Mouse (Mus musculus): ENCODE results near the gene Ndufa8. TPM values are rescaled to one million over a fixed set of nuclear protein-coding genes. Genes with fewer than 3 reads are reported as not detected.

Gene Ndufa8
- polyA plus RNA-seq, 1 experiment from 2014 or later: 128 TPM

DNA sequence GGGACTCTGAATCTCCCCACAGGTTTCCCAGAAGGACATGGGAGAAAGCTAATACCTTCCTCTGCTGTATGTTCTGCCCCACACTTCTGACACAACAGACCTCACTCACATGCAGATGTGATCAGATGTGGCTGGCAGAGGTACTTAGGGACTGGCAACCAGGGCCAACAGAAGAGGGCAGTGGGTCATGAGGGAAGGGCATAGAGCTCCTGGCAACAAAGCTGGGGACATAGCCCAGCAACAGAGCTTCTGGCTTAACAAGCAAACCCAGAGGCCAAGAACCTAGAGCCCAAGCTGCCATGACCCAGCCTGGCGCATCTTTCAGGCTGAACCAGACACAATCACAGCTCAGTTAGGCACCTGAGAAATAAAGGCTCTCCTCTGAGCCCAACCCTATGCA is 35.8 kb upstream of the Ndufa8 start:
- no peak for ATAC-seq (ENCODE audit: low read depth)
- H3K4me3 ChIP-seq (ENCODE audit: low read depth, low read length): no peak overlapping the region
- no peak overlapping the region for H3K27ac ChIP-seq (ENCODE audit: low read length)
- H3K9me3 ChIP-seq (replicated peaks; ENCODE audit: control insufficient read depth, low read length): no peaks in the 10 kb centered on the region
- no peak overlapping the region for H3K9ac ChIP-seq (ENCODE audit: low read depth, low read length)
- 62% methylated on average over 1 of the region's 1 CpGs for WGBS (ENCODE audit: insufficient replicate concordance)
- H3K4me1 ChIP-seq (ENCODE audit: control insufficient read depth, low read depth, low read length): no peaks in the 10 kb centered on the region; the same call in 1 of the 2 replicates
- peaks cover 14% of the 10 kb centered on the region for H3K27me3 ChIP-seq (ENCODE audit: control insufficient read depth, insufficient read depth, low read depth, low read length)
- no peaks in the 10 kb centered on the region for H3K36me3 ChIP-seq (ENCODE audit: control insufficient read depth, insufficient read depth)
- H3K4me2 ChIP-seq (ENCODE audit: low read depth, low read length): no peak overlapping the region

DNA sequence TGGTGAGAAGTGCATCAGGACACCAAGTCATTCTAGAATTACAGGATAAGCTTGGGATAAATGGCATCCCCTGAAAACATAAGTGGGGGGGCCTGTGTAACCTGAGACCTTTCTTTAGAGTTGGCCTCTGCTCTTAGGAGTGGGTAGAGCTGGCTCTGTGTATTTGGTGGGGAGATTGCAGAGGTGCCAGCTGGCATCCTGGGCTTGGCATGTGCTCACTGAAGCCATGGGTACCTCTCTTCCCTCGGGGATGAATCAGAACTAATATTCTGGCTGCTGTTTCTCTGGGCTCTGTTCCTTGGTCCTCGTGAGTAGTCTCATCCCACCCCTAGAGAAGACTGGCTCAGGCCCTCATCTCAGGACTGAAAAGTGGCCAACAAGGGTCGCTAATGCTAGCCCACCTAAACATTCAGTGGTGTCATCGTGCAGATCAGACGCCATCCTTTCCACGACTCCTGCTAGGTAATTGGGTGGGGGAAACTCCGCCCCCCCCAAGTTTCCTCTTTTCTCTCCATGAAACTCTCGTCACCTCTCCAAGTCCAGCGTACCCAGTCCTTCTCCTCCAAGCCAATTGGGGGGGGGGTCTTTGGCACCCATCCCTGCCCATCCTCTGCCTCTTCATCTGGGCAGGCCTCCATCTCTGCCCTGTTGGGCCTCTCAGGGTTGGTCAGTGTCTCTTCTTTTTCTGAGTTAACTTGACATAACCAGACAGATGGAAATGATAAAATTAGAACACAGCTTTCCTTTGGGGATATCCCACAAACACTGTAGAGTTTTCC is 33.8 kb upstream of the Ndufa8 start:
- Histone ChIP-seq H3K4me1 (ENCODE audit: control insufficient read depth, low read depth, low read length) (no peaks in the 10 kb centered on the region; the same call in 1 of the 2 replicates), H3K4me3 (ENCODE audit: low read depth, low read length) (no peak overlapping the region), H3K4me2 (ENCODE audit: low read depth, low read length) (no peak overlapping the region), H3K9me3 (replicated peaks; ENCODE audit: control insufficient read depth, low read length) (no peaks in the 10 kb centered on the region), H3K36me3 (ENCODE audit: control insufficient read depth, insufficient read depth) (no peaks in the 10 kb centered on the region), H3K9ac (ENCODE audit: low read depth, low read length) (no peak overlapping the region), H3K27ac (ENCODE audit: low read length) (no peak overlapping the region; the same call in 1 of the 2 replicates), H3K27me3 (ENCODE audit: control insufficient read depth, insufficient read depth, low read depth, low read length) (peaks cover 11% of the 10 kb centered on the region)
- 54% methylated on average over 9 of the region's 9 CpGs for WGBS (ENCODE audit: insufficient replicate concordance)
- ATAC-seq (ENCODE audit: low read depth): no peak

DNA sequence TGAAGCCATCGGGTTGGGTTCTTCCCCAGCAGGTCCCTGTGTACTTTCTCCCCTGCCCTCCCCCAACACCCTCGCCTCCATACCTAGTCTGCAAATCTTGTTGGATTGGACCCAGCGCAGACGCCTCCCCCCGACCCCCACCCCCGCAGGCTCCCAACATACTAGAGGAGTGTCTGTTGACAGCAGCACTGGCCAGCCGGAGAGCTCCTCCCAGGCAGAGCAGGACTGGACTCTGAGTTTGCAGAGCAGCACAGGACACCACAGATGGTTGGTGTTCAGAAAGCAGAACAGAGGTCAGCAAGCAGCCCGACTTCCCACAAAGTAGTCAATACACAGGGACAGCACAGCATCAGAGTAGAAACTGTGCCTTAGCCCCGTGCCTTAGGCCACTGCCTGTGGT is 32.2 kb upstream of the Ndufa8 start:
- H3K27me3 ChIP-seq (ENCODE audit: control insufficient read depth, insufficient read depth, low read depth, low read length): peaks cover 3% of the 10 kb centered on the region; the same call in 1 of the 2 replicates
- ATAC-seq (ENCODE audit: low read depth): peak; percentile 95
- H3K27ac ChIP-seq (ENCODE audit: low read length): peak overlapping the region; percentile 55
- 19% methylated on average over 9 of the region's 9 CpGs for WGBS (ENCODE audit: insufficient replicate concordance)
- H3K4me2 ChIP-seq (ENCODE audit: low read depth, low read length): 0 out of 2 replicates have a peak overlapping the region, but pooled peaks have one; percentile 8
- H3K9me3 ChIP-seq (replicated peaks; ENCODE audit: control insufficient read depth, low read length): no peaks in the 10 kb centered on the region
- H3K4me3 ChIP-seq (ENCODE audit: low read depth, low read length): no peak overlapping the region
- no peaks in the 10 kb centered on the region for H3K36me3 ChIP-seq (ENCODE audit: control insufficient read depth, insufficient read depth)
- no peaks in the 10 kb centered on the region; the same call in 1 of the 2 replicates for H3K4me1 ChIP-seq (ENCODE audit: control insufficient read depth, low read depth, low read length)
- no peak overlapping the region for H3K9ac ChIP-seq (ENCODE audit: low read depth, low read length)

DNA sequence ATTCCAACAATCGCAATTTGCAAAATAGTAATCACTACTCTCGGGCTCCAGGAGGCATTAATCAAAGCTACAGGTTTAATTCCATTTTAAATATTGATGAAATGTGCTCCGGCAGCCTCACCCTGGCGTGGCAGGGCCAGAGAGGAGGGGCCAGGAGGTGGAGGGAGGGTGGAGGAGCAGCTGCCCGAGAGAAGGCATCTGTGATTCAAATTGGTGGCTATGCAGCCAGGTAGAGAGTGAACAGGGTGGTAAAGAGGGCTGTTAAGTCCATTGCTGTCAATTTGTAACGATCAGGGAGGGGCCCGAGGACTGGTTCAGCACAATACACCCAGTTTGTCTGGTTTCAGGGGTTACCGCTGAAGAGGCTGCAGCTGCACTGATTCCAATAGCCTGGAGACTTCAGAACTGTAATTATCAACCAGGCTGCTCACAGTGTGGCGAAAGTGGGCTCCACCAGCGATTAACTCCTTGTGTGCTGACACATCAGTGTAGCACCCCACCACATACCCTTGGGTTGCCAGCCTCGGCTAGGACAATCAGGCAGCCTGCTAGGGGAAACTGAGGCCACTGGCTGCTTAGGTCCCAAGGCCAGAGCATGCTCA is 28.1 kb upstream of the Ndufa8 start:
- Histone ChIP-seq H3K4me3 (ENCODE audit: low read depth, low read length) (no peak overlapping the region), H3K27ac (ENCODE audit: low read length) (no peak overlapping the region), H3K4me2 (ENCODE audit: low read depth, low read length) (no peak overlapping the region), H3K9ac (ENCODE audit: low read depth, low read length) (no peak overlapping the region), H3K9me3 (replicated peaks; ENCODE audit: control insufficient read depth, low read length) (no peaks in the 10 kb centered on the region), H3K27me3 (ENCODE audit: control insufficient read depth, insufficient read depth, low read depth, low read length) (no peaks in the 10 kb centered on the region), H3K36me3 (ENCODE audit: control insufficient read depth, insufficient read depth) (no peaks in the 10 kb centered on the region), H3K4me1 (ENCODE audit: control insufficient read depth, low read depth, low read length) (no peaks in the 10 kb centered on the region; the same call in 1 of the 2 replicates)
- no peak for ATAC-seq (ENCODE audit: low read depth)
- WGBS (ENCODE audit: insufficient replicate concordance): 22% methylated on average over 11 of the region's 11 CpGs

DNA sequence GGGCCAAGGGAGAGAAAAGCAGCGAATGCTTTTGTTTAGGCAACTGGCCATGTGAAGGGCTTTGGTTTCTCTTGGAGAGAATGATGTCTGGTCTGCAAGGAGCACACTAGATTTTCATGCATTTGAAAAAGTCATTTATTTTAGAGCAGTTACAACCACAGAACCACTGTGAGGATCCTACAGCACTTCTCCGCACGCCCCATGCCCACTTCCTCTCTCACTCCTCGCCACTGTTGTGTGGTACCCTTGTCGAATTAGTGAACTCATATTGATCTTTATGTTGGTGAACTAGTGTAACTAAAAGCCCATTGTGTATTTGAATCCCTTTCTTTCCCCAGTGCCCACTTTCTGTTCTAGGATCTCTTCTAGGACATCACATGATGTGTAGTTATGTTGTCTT is 26.0 kb upstream of the Ndufa8 start:
- Histone ChIP-seq H3K4me1 (ENCODE audit: control insufficient read depth, low read depth, low read length) (peaks cover 3% of the 10 kb centered on the region; the same call in 1 of the 2 replicates), H3K9me3 (replicated peaks; ENCODE audit: control insufficient read depth, low read length) (no peaks in the 10 kb centered on the region), H3K4me3 (ENCODE audit: low read depth, low read length) (no peak overlapping the region), H3K9ac (ENCODE audit: low read depth, low read length) (no peak overlapping the region), H3K27me3 (ENCODE audit: control insufficient read depth, insufficient read depth, low read depth, low read length) (no peaks in the 10 kb centered on the region), H3K4me2 (ENCODE audit: low read depth, low read length) (no peak overlapping the region), H3K36me3 (ENCODE audit: control insufficient read depth, insufficient read depth) (no peaks in the 10 kb centered on the region), H3K27ac (ENCODE audit: low read length) (no peak overlapping the region)
- WGBS (ENCODE audit: insufficient replicate concordance): 44% methylated on average over 5 of the region's 5 CpGs
- ATAC-seq (ENCODE audit: low read depth): no peak

DNA sequence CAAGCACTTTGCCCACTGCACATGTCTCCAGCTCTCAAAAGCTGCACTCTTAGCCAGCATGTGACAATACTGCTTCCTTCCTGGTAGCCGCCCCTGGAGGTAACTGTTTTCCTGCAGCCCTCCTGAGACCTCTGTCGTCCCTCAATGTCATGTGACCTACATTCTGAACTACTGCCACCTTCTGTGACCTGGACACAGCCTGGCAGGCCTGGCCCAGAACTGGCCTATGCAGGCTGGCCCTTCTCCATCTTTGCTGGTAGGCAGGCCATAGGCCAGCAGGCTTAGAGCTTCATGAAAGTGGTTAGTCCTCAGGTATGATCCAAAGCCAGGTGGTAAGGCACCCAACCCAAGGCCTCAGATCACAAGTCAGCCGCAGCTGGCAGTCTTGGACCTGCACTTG is 24.6 kb upstream of the Ndufa8 start:
- H3K4me1 ChIP-seq (ENCODE audit: control insufficient read depth, low read depth, low read length): peaks cover 3% of the 10 kb centered on the region; the same call in 1 of the 2 replicates
- H3K4me2 ChIP-seq (ENCODE audit: low read depth, low read length): no peak overlapping the region
- H3K9ac ChIP-seq (ENCODE audit: low read depth, low read length): no peak overlapping the region
- H3K27me3 ChIP-seq (ENCODE audit: control insufficient read depth, insufficient read depth, low read depth, low read length): no peaks in the 10 kb centered on the region
- no peak for ATAC-seq (ENCODE audit: low read depth)
- no peak overlapping the region for H3K27ac ChIP-seq (ENCODE audit: low read length)
- no peak overlapping the region for H3K4me3 ChIP-seq (ENCODE audit: low read depth, low read length)
- no peaks in the 10 kb centered on the region for H3K36me3 ChIP-seq (ENCODE audit: control insufficient read depth, insufficient read depth)
- WGBS (ENCODE audit: insufficient replicate concordance): 41% methylated on average over 3 of the region's 3 CpGs
- H3K9me3 ChIP-seq (replicated peaks; ENCODE audit: control insufficient read depth, low read length): no peaks in the 10 kb centered on the region

DNA sequence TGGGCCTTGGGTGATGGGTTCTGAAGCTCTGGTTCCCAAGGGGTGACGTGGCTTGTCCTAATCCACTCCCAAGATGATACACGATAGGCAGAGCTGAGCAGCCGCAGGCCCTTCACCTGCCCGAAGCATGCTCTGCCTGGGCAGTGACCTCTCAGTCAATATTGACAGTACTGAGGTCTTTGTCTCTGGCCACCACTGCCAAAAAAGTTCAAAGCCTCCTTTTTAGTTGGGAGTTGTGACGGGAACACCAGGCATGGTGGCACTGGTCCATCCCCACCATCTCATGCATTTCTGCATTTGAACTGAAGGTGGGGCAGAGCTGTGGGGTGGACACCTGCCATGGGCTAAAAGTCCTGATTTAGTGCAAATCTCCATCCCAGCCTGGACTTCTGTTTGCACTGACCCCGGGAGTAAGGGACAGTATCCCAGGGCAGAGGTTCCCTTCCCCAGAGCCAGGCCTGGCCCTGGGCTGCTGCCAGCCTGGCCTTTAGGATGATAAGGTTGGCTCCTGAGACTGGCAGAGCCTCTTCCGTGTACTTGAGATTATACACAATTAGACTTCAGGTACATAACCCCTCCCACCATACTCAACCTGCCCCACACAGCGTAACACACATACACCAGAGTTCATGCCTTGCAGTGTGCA is 22.6 kb upstream of the Ndufa8 start:
- WGBS (ENCODE audit: insufficient replicate concordance): 51% methylated on average over 8 of the region's 8 CpGs
- no peaks in the 10 kb centered on the region for H3K36me3 ChIP-seq (ENCODE audit: control insufficient read depth, insufficient read depth)
- peak; percentile 91 for ATAC-seq (ENCODE audit: low read depth)
- H3K27ac ChIP-seq (ENCODE audit: low read length): 0 out of 2 replicates have a peak overlapping the region, but pooled peaks have one; percentile 19
- peaks cover 3% of the 10 kb centered on the region; the same call in 1 of the 2 replicates for H3K4me1 ChIP-seq (ENCODE audit: control insufficient read depth, low read depth, low read length)
- H3K9me3 ChIP-seq (replicated peaks; ENCODE audit: control insufficient read depth, low read length): no peaks in the 10 kb centered on the region
- H3K4me2 ChIP-seq (ENCODE audit: low read depth, low read length): no peak overlapping the region
- H3K4me3 ChIP-seq (ENCODE audit: low read depth, low read length): no peak overlapping the region
- H3K9ac ChIP-seq (ENCODE audit: low read depth, low read length): no peak overlapping the region
- no peaks in the 10 kb centered on the region for H3K27me3 ChIP-seq (ENCODE audit: control insufficient read depth, insufficient read depth, low read depth, low read length)

DNA sequence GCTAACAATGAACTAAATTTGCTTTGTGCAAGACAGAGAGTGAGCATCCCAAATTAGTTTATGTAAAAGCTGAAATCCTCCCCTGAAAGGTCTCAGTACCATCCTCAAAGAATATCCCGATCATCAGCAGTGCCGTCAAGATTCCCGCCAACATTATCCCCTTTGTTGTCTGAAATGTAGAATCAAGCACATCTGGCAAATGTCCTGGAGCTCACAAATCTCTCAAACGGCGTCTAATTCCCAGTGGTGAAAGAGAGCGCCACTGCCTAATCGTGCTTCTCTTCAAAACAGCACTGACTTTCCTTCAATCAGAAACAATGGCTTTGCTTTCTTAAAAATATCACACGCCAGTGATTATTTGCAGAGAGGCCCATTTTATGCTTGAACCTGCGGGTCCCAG is 17.9 kb upstream of the Ndufa8 start:
- 67% methylated on average over 9 of the region's 9 CpGs for WGBS (ENCODE audit: insufficient replicate concordance)
- H3K4me3 ChIP-seq (ENCODE audit: low read depth, low read length): no peak overlapping the region
- H3K9me3 ChIP-seq (replicated peaks; ENCODE audit: control insufficient read depth, low read length): no peaks in the 10 kb centered on the region
- no peaks in the 10 kb centered on the region for H3K27me3 ChIP-seq (ENCODE audit: control insufficient read depth, insufficient read depth, low read depth, low read length)
- no peak for ATAC-seq (ENCODE audit: low read depth)
- H3K9ac ChIP-seq (ENCODE audit: low read depth, low read length): no peak overlapping the region
- H3K36me3 ChIP-seq (ENCODE audit: control insufficient read depth, insufficient read depth): no peaks in the 10 kb centered on the region
- peaks cover 3% of the 10 kb centered on the region; the same call in 1 of the 2 replicates for H3K4me1 ChIP-seq (ENCODE audit: control insufficient read depth, low read depth, low read length)
- no peak overlapping the region for H3K4me2 ChIP-seq (ENCODE audit: low read depth, low read length)
- H3K27ac ChIP-seq (ENCODE audit: low read length): no peak overlapping the region

DNA sequence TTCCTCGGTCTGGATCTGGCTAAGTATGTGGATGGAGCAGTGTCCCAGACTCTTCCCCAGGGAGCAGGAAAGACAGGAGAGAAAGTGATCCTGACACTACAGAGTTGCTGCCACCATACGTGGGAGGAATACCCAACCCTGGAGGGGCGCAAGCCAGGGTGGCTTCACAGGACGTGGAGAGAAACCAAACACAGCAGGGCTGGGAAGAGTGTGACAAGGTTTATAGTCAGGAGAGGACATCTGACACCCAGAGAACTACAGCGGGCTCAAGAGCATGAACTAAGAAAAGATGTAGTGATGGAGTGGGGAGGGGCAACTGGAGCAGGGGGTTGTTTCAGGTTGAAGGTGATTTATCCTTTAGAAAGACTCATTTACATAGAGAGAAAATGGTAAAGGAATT is 12.2 kb upstream of the Ndufa8 start:
- H3K36me3 ChIP-seq (ENCODE audit: control insufficient read depth, insufficient read depth): no peaks in the 10 kb centered on the region
- no peak overlapping the region for H3K9ac ChIP-seq (ENCODE audit: low read depth, low read length)
- ATAC-seq (ENCODE audit: low read depth): no peak
- no peaks in the 10 kb centered on the region for H3K27me3 ChIP-seq (ENCODE audit: control insufficient read depth, insufficient read depth, low read depth, low read length)
- no peaks in the 10 kb centered on the region for H3K4me1 ChIP-seq (ENCODE audit: control insufficient read depth, low read depth, low read length)
- no peak overlapping the region for H3K27ac ChIP-seq (ENCODE audit: low read length)
- H3K4me2 ChIP-seq (ENCODE audit: low read depth, low read length): no peak overlapping the region
- 59% methylated on average over 5 of the region's 5 CpGs for WGBS (ENCODE audit: insufficient replicate concordance)
- H3K4me3 ChIP-seq (ENCODE audit: low read depth, low read length): no peak overlapping the region
- no peaks in the 10 kb centered on the region for H3K9me3 ChIP-seq (replicated peaks; ENCODE audit: control insufficient read depth, low read length)
